8 mouse cellular contexts compared by ENCODE assay signal in the genomic region with DNA sequence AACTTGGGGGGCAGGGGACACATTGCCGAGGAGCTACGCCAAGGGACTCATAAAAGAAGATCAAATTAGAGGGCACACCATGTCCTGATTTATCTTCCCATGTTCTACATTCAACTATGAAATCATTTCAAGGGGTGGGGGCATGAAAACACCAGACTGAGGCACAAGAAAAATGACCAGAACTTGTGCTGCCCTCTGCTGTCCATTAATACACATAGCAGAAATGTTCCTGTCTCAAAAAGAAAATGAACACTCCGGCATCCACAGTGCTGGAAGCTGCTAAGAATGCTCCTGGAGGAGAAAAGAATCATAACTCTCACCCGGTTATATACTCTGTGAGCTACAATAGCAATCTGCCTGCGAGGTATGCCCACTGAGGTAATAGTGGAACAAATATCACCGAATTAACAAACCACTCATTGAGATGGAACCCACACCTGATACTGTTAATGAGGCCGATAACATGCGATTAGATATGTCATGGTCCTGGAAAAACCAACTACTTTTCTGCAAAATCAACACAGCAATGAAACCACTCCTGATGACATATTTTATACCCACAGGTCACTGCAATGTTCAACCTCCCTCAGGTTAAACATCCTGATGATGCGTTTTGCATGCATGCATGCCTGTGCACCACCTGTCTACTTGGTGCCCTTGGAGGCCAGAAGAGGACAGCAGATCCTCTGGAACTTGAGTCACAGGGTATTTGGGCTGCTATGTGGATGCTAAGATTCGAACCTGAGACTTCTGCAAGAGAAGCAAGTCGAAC.
A peak's percentile ranks its signal among the peaks of the same experiment; 100 is the strongest.
DNase-seq lines count a peak whose midpoint lies in the region; ATAC-seq and TF ChIP-seq lines count a peak whose summit lies in the region.

No protein-coding gene starts in this region.

- no peak overlapping the region for H3K4me3 ChIP-seq in heart, adult 2 months
- no peak overlapping the region for H3K4me3 ChIP-seq in heart, embryonic 11.5 days (ENCODE audit: low read depth, low read length)
- H3K4me3 ChIP-seq in midbrain, embryonic 11.5 days (ENCODE audit: low read depth, low read length) = no peak overlapping the region
- no peak overlapping the region for H3K4me3 ChIP-seq in midbrain, embryonic 13.5 days (replicated peaks)

- H3K4me2 ChIP-seq in heart, embryonic 11.5 days = no peak overlapping the region
- H3K4me2 ChIP-seq in midbrain, embryonic 11.5 days = no peak overlapping the region
- H3K4me2 ChIP-seq in midbrain, embryonic 13.5 days (replicated peaks) = no peak overlapping the region

- H3K27ac ChIP-seq in heart, adult 2 months = no peak overlapping the region
- no peak overlapping the region for H3K27ac ChIP-seq in heart, embryonic 11.5 days (ENCODE audit: low read depth, low read length)
- no peak overlapping the region for H3K27ac ChIP-seq in midbrain, embryonic 11.5 days (ENCODE audit: low read depth, low read length)
- no peak overlapping the region for H3K27ac ChIP-seq in midbrain, embryonic 13.5 days

- no peak overlapping the region for H3K9ac ChIP-seq in heart, adult 2 months (ENCODE audit: low read depth, low read length)
- H3K9ac ChIP-seq in heart, embryonic 11.5 days (ENCODE audit: low read depth, low read length) = no peak overlapping the region
- H3K9ac ChIP-seq in midbrain, embryonic 11.5 days (ENCODE audit: low read length) = no peak overlapping the region
- H3K9ac ChIP-seq in midbrain, embryonic 13.5 days (replicated peaks) = no peak overlapping the region

- intact Hi-C loops in heart, adult 2 months (cut with DNase I) = loop anchor here (1.0 to 5.0 kb wide), 4 partner anchors 59 to 313 kb away; partner anchors contain the start of gene Pcp4

- H3K4me1 ChIP-seq in heart, adult 2 months (ENCODE audit: control insufficient read depth, insufficient read depth, low read length) = no peaks in the 10 kb centered on the region
- no peaks in the 10 kb centered on the region for H3K4me1 ChIP-seq in heart, embryonic 11.5 days (ENCODE audit: control insufficient read depth, insufficient read depth, low read length)
- H3K4me1 ChIP-seq in midbrain, embryonic 11.5 days (ENCODE audit: control insufficient read depth, insufficient read depth, low read length) = 0 out of 2 replicates have a peak, but pooled peaks cover 2% of the 10 kb centered on the region
- H3K4me1 ChIP-seq in midbrain, embryonic 13.5 days (replicated peaks) = peaks cover 8% of the 10 kb centered on the region

- no peaks in the 10 kb centered on the region for H3K27me3 ChIP-seq in heart, adult 2 months (ENCODE audit: control insufficient read depth, insufficient read depth, low read length)
- H3K27me3 ChIP-seq in heart, embryonic 11.5 days (ENCODE audit: control insufficient read depth, insufficient read depth, low read length) = no peaks in the 10 kb centered on the region; the same call in none of the 2 replicates
- H3K27me3 ChIP-seq in midbrain, embryonic 11.5 days (ENCODE audit: control insufficient read depth, insufficient read depth, low read length) = no peaks in the 10 kb centered on the region
- no peaks in the 10 kb centered on the region for H3K27me3 ChIP-seq in midbrain, embryonic 13.5 days

- no peak for DNase-seq in heart, adult 2 months
- DNase-seq in midbrain, embryonic 11.5 days (ENCODE audit: low spot score, missing footprints) = peak; percentile 88
- peak; percentile 57 to 73 for DNase-seq in cerebellum, postnatal 14 days
- peak; percentile 48 to 53 for DNase-seq in layer of hippocampus, postnatal 10 days (ENCODE audit: low spot score in 2 of 2)
- DNase-seq in gastrocnemius, postnatal 25 days = no peak
- no peak for DNase-seq in testis, postnatal 10 days (ENCODE audit: low spot score)

- no peak for TF ChIP-seq EP300 in heart, adult 2 months (IDR thresholded peaks at IDR 0.05; ENCODE audit: insufficient read depth, low read depth, low read length)

- no peak for TF ChIP-seq POLR2A in heart, adult 2 months (IDR thresholded peaks at IDR 0.05; ENCODE audit: insufficient read depth, low read depth, low read length)

- H3K36me3 ChIP-seq in heart, adult 2 months (ENCODE audit: control insufficient read depth, insufficient read depth, low read length) = no peaks in the 10 kb centered on the region
- no peaks in the 10 kb centered on the region for H3K36me3 ChIP-seq in heart, embryonic 11.5 days (ENCODE audit: control insufficient read depth, insufficient read depth, low read length)
- H3K36me3 ChIP-seq in midbrain, embryonic 11.5 days (ENCODE audit: control insufficient read depth, insufficient read depth, low read length) = no peaks in the 10 kb centered on the region
- H3K36me3 ChIP-seq in midbrain, embryonic 13.5 days = no peaks in the 10 kb centered on the region

- ATAC-seq in heart, embryonic 11.5 days (replicated peaks; ENCODE audit: insufficient number of reproducible peaks, low FRiP score, low TSS enrichment) = no peak
- no peak for ATAC-seq in midbrain, embryonic 11.5 days (ENCODE audit: low FRiP score)
- no peak for ATAC-seq in midbrain, embryonic 13.5 days

- H3K79me2 ChIP-seq in heart, adult 2 months (replicated peaks; ENCODE audit: control insufficient read depth, insufficient read depth, low read length) = no peaks in the 10 kb centered on the region

- no peaks in the 10 kb centered on the region for H3K9me3 ChIP-seq in heart, embryonic 11.5 days (replicated peaks; ENCODE audit: control insufficient read depth, low read length)
- H3K9me3 ChIP-seq in midbrain, embryonic 11.5 days (ENCODE audit: control insufficient read depth, low read length) = no peaks in the 10 kb centered on the region
- H3K9me3 ChIP-seq in midbrain, embryonic 13.5 days = no peaks in the 10 kb centered on the region

- peak; percentile 70 for TF ChIP-seq CTCF in heart, adult 2 months (IDR thresholded peaks at IDR 0.05)

- WGBS in heart, adult 2 months = 54% methylated on average over 11 of the region's 11 CpGs
- 58% methylated on average over 11 of the region's 11 CpGs for WGBS in heart, embryonic 11.5 days (ENCODE audit: insufficient replicate concordance)
- 69% methylated on average over 11 of the region's 11 CpGs for WGBS in midbrain, embryonic 11.5 days
- 65% methylated on average over 11 of the region's 11 CpGs for WGBS in midbrain, embryonic 13.5 days

Comparison
In these comparisons a context has a peak if more than half of its experiments do, and no peak if none do; other contexts are left out.
1. DNase-seq: peak in midbrain, embryonic 11.5 days (single experiment), cerebellum, postnatal 14 days (2 of 2) and layer of hippocampus, postnatal 10 days (2 of 2); none in heart, adult 2 months (0 of 2), gastrocnemius, postnatal 25 days (single experiment) and testis, postnatal 10 days (single experiment).